Mouse (Mus musculus) heart, embryonic 14.5 days (tissue): ENCODE results near the gene Apol8. TPM values are rescaled to one million over a fixed set of nuclear protein-coding genes. Genes with fewer than 3 reads are reported as not detected.
A peak's percentile ranks its signal among the peaks of the same experiment; 100 is the strongest.

ENCODE experiments used
- ATAC-seq: fragments of 200-750 bp; cut with Nextera tagmentation; 2 replicates; pipeline ENCODE4 v1.8.0; 2017; ENCODE audit warnings: low read depth, moderate TSS enrichment; ENCODE audit not compliant: insufficient number of reproducible peaks, insufficient read depth, low FRiP score
- H3K27ac ChIP-seq, 2 experiments: fragments of 200-500 bp in 1 of 2; fragments of 300-500 bp in 1 of 2; sonication (generic) in 1 of 2; replicated peaks in 1 of 2; 2 replicates each; pipeline ENCODE4 v1.5.1; 2012 to 2014; ENCODE audit warnings: low read depth in 2 of 2, low read length in 2 of 2, control low read depth in 1 of 2, mild to moderate bottlenecking in 1 of 2, mixed read lengths in 1 of 2; ENCODE audit not compliant: control insufficient read depth in 1 of 2, insufficient read depth in 1 of 2
- H3K27me3 ChIP-seq: fragments of 300-500 bp; sonication (generic); 2 replicates; pipeline ENCODE4 v1.6.1; 2014; ENCODE audit warnings: mild to moderate bottlenecking, low read length, control low read depth; ENCODE audit not compliant: control insufficient read depth, insufficient read depth
- H3K36me3 ChIP-seq: fragments of 300-500 bp; sonication (generic); 2 replicates; pipeline ENCODE4 v1.6.1; 2014; ENCODE audit warnings: mild to moderate bottlenecking, control low read depth, low read length, mixed read lengths; ENCODE audit not compliant: control insufficient read depth, insufficient read depth
- H3K4me1 ChIP-seq, 2 experiments: fragments of 200-500 bp in 1 of 2; fragments of 300-500 bp in 1 of 2; sonication (generic) in 1 of 2; 2 replicates each; pipeline ENCODE4 v1.6.1; 2012 to 2014; ENCODE audit warnings: low read length in 2 of 2, control low read depth in 1 of 2, mixed read lengths in 1 of 2; ENCODE audit not compliant: control insufficient read depth in 2 of 2, insufficient read depth in 2 of 2
- H3K4me2 ChIP-seq: fragments of 300-500 bp; sonication (generic); 2 replicates; pipeline ENCODE4 v1.6.1; 2014; ENCODE audit warnings: mild to moderate bottlenecking, low read length
- H3K4me3 ChIP-seq, 2 experiments: fragments of 200-500 bp in 1 of 2; fragments of 300-500 bp in 1 of 2; sonication (generic) in 1 of 2; 2 replicates each; pipeline ENCODE4 v1.5.1; 2012 to 2014; ENCODE audit warnings: low read length in 2 of 2, mild to moderate bottlenecking in 2 of 2, control low read depth in 1 of 2, low read depth in 1 of 2, moderate library complexity in 1 of 2; ENCODE audit not compliant: control insufficient read depth in 1 of 2, insufficient read depth in 1 of 2
- H3K9ac ChIP-seq: fragments of 300-500 bp; sonication (generic); 2 replicates; pipeline ENCODE4 v1.6.1; 2014; ENCODE audit warnings: mild to moderate bottlenecking, low read length
- H3K9me3 ChIP-seq: fragments of 300-500 bp; sonication (generic); 2 replicates; pipeline ENCODE4 v1.6.1; 2016; ENCODE audit warnings: low read length, control low read depth; ENCODE audit not compliant: control insufficient read depth
- WGBS: fragments of 180-500 bp; shearing (Covaris S2); extraction: QIAGEN DNeasy Blood & Tissue Kit; methylation state at CpG from one replicate; pipeline ENCODE4 v1.1.7; 2014; 5-methylcytosine and 5-hydroxymethylcytosine counted together
- polyA plus RNA-seq: library from polyadenylated mRNA; unstranded; fragments of >200 nt; fragmentation: Nextera tagmentation; extraction: Ambion mirVana; gene quantifications from 2 replicates; pipeline ENCODE4 v1.2.1, GENCODE M21; 2014

Apol8 gene
- polyA plus RNA-seq, 1 experiment from 2014 or later: not detected

DNA sequence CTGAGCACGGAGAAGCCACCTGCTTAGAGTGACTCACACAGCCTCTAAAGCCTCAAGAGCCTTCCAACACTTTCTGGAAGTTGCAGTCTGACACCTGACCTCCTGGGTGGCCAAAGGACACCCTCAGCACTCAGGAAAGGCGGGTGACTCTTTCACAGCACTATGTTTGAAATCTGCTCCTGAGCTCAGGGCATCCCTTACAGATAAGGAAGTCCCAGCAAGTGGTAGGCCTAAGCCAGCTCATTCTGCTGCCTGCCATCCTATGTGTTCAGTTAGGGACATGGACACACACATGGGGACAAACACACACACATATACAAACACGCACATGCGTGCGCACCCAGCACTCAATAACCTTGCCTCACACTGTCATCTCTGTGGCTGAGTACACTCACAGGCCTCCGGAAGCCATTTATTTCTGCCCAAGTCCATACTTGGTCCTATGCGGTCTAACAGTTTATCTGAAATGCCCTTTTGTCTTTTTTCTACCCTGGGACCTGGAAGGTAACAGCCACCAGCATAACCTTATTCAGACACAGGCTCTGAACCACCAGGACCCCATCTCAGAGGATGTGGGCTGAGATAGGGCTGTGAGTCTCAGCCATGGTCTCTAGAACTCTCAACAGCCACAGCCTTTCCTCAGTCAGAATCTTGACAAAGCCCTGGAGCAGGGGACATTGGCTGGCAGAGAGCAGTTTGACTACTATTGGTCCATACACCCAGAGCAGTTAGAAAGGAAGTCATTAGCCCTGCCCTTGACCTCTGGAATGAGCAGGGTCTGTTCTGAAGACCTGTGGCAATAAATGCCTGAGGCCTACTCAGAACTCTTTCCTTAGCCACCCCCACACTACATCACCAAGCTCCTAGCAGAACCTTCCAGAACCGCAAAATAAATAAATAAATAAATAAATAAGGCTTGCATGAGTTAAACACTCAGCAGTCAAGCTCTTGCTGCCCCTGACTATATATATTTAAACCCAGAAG is 43.0 kb upstream of the Apol8 start:
- 76% methylated on average over 8 of the region's 8 CpGs for WGBS
- no peak for ATAC-seq
- no peak overlapping the region for H3K4me2 ChIP-seq

DNA sequence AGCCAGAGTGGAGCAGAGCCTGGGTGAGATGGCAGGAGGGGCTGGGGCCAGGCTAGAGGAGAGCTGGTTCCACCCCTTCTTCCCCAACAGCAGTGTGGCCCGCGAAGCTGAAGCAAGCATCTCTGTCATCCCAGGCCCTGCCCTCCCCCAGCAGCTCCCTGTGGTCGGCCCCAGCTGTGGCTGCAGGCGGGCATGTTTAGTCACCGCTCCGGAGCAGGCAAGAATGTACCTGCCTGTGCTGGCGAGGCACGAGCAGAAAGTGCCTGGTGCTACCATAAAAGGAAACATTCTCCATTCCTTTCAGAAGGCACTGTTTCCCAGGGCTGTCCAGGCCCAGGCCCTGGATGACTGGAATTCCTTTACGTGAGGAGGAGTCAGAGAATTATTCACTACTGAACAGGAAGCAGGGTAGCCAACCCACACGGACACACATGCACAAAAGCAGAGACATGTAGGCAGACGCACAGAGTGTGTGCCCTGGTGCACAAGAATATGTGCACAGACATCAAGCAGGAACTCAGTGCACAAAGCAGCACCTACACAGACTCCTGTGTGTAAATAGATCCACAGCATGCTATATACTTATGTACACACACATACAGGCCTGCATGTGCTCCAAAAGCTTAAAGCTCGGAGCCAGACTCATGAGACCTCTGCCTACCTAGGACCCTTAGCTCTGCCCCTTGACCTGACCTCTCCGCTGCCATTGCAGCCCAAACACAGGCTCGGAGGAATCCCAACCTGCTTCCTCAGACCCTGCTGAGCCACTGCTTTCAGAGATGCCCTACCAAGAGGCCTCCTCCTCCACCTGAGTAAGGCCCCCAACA is 42.1 kb upstream of the Apol8 start:
- no peak overlapping the region for H3K4me3 ChIP-seq
- WGBS: 11% methylated on average over 14 of the region's 14 CpGs
- peaks cover 77% of the 10 kb centered on the region for H3K36me3 ChIP-seq

More for the DNA sequence above, 43.0 kb upstream of the Apol8 start:
- Histone ChIP-seq H3K4me3 (no peak overlapping the region), H3K9ac (peak overlapping the region; percentile 65), H3K9me3 (no peaks in the 10 kb centered on the region), H3K27ac (peak overlapping the region; percentile 94 to 96), H3K36me3 (peaks cover 79% of the 10 kb centered on the region), H3K4me1 (peaks cover 83 to 96% of the 10 kb centered on the region in 2 experiments), H3K27me3 (no peaks in the 10 kb centered on the region)

DNA sequence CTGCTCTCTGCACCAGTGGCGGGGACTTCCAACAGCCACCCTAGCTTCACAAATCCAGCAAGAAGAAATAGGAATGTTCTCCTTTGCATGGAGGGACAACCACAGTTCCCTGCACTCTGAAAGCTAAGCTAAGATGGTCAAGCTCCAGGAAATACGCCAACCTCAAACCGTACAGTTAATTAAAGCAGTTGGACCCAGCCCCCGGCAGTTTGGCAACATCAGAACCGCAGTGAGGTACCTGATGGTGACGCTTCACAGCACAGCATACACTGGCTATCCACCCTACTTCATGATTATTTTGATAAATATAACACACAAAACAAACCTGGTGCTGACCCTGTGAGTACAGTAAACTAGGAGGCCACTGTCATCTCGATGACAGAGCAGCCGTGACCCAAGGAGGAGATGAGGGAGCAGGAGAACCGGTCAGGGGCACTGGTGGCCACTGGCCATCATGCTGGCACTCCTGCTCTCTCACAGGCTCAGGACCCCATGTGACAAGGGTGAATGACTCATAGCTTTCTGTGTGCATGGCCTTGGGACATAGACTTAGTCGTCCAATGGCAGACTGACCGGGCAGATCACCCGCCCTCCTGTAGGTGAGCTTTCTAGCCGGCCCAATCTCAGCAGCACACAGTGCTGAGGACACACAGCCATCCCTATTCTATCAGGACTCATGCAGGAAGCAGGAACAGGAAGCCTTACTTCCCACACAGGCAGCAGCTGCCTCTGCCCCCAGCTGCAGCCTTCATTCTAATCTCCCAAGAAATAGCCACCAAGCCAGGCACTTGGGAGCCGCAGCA is 41.0 kb upstream of the Apol8 start:
- Histone ChIP-seq H3K9ac (peak overlapping the region; percentile 65), H3K9me3 (no peaks in the 10 kb centered on the region), H3K4me3 (no peak overlapping the region), H3K27ac (peak overlapping the region; percentile 94 to 96), H3K4me1 (peaks cover 66 to 89% of the 10 kb centered on the region in 2 experiments), H3K4me2 (peak overlapping the region; percentile 46), H3K27me3 (no peaks in the 10 kb centered on the region), H3K36me3 (peaks cover 77% of the 10 kb centered on the region)
- ATAC-seq: no peak; the same call in 1 of the 2 replicates
- WGBS: 50% methylated on average over 14 of the region's 14 CpGs

More for the DNA sequence above, 42.1 kb upstream of the Apol8 start:
- Histone ChIP-seq H3K4me1 (peaks cover 75 to 96% of the 10 kb centered on the region in 2 experiments), H3K27me3 (no peaks in the 10 kb centered on the region), H3K9me3 (no peaks in the 10 kb centered on the region), H3K27ac (peak overlapping the region; percentile 94 to 96), H3K4me2 (peak overlapping the region; percentile 46), H3K9ac (peak overlapping the region; percentile 65)
- ATAC-seq: peak; percentile 68

DNA sequence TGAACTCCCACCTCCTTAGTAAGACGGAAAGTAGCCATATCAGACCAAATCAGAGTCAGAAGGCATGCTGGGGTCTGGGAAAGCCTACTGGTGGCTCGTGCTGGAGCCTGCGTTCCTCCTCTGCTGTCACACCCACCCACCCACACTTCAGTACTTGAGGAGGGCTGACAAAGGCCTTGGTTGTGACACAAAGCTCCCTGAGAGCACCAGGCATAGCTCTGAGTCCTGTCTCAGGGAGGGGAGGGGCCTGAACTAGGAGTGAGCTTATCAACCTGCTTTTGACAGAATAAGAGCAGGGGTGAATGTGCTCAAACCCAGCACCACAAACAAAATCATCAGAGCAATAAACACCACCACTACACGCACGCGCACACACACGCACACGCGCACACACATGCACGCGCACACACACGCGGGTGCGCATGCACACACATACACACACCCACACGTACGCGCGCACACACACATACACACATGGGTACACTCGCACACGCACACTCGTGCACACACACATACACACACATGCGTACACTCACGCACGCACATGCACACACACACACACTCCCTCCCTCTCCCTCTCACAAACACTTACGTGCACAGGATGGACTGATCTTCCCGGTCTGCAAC is 39.7 kb upstream of the Apol8 start:
- ATAC-seq: no peak
- no peaks in the 10 kb centered on the region for H3K27me3 ChIP-seq
- H3K9me3 ChIP-seq: no peaks in the 10 kb centered on the region
- H3K9ac ChIP-seq: peak overlapping the region; percentile 65
- H3K4me2 ChIP-seq: no peak overlapping the region
- WGBS: 89% methylated on average over 26 of the region's 26 CpGs
- H3K4me3 ChIP-seq: no peak overlapping the region
- peaks cover 77% of the 10 kb centered on the region for H3K36me3 ChIP-seq
- H3K4me1 ChIP-seq: peaks cover 59 to 76% of the 10 kb centered on the region in 2 experiments
- H3K27ac ChIP-seq: peak overlapping the region; percentile 15 to 96; a peak in 3 of 4 replicates

DNA sequence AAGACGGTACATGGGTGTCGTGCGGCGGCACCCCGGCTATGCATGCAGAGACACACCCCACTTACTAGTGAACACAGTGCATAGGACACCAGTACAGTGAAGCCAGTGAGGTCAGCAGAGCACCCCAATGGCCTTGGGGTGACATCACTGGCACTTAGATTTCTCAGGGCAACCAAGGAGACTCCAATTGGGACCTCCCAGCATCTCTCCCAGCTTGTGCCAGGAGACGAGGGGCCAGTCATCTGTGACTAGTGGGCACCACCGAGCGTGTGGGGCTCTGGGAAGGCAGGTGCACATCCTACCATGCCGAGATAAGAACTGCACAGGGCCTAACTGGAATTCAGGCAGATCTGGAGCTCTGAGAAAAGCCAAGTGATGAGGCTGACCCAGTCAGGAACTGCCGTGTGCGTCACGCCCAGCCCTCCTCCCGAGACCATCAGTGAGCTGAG is 38.1 kb upstream of the Apol8 start:
- no peaks in the 10 kb centered on the region for H3K27me3 ChIP-seq
- H3K9ac ChIP-seq: no peak overlapping the region; the same call in 1 of the 2 replicates
- H3K4me1 ChIP-seq: peaks cover 45 to 60% of the 10 kb centered on the region in 2 experiments
- no peak overlapping the region for H3K4me3 ChIP-seq
- peak overlapping the region in 1 of 2 experiments; percentile 96; a peak in 2 of 4 replicates for H3K27ac ChIP-seq
- no peaks in the 10 kb centered on the region for H3K9me3 ChIP-seq
- WGBS: 61% methylated on average over 13 of the region's 13 CpGs
- no peak for ATAC-seq
- no peak overlapping the region for H3K4me2 ChIP-seq
- peaks cover 78% of the 10 kb centered on the region for H3K36me3 ChIP-seq

DNA sequence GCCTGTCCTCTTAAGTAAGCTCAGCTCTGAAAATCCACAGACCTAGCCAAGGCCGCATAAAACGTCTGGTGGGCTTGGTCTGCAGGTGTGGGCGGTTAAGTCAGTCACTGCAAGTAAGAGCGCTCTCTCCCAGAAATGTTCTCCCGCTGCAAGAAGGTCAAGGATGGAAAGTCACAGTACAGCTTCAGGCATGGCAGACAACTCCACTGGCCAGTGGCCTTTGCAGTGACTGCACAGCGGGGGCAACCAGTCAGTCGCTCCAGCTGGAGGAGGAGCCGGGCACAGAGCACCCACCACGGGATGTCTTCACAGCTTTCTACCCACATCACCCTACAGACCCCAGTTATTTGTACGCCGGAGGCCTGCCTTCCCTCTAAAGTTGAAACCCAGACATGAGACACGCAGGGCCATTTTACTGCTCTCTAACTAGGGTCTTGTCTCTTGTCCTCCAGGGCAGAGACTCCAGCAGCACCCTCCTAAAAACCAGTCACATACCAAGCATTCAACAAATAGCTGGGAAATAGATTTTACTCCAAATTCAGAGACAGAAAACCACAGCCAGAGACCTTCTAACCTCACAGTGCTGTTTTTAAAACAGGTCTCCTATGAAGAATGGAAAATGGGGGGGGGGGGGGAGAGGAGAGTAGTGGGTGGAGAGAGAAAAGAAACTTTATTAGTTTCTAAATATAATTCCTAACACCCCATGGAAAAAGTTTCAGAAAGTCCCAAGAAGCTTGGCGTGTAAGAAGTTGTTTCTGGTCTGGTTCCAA is 37.5 kb upstream of the Apol8 start:
- peak overlapping the region in 1 of 2 experiments; percentile 96; a peak in 1 of 4 replicates for H3K27ac ChIP-seq
- H3K4me2 ChIP-seq: no peak overlapping the region
- WGBS: 77% methylated on average over 13 of the region's 13 CpGs
- no peaks in the 10 kb centered on the region for H3K9me3 ChIP-seq
- H3K27me3 ChIP-seq: no peaks in the 10 kb centered on the region
- no peak for ATAC-seq
- no peak overlapping the region; the same call in 1 of the 2 replicates for H3K9ac ChIP-seq
- no peak overlapping the region for H3K4me3 ChIP-seq
- peaks cover 39 to 54% of the 10 kb centered on the region in 2 experiments for H3K4me1 ChIP-seq
- peaks cover 82% of the 10 kb centered on the region for H3K36me3 ChIP-seq
